Mouse (Mus musculus) gonadal fat pad, adult 2 months (tissue): Measurements from ENCODE around the gene Cntrob. TPM values are rescaled to one million over a fixed set of nuclear protein-coding genes. Genes with fewer than 3 reads are reported as not detected.
"Not testable (repeated sequence)": the region's sequence is repeated elsewhere in the genome, so short reads cannot be mapped to it uniquely, and the experiment has no call there.

Experiments used
- DNase-seq: peaks from one replicate; pipeline ENCODE4 v3.0.0-alpha.2; 2012; ENCODE audit warnings: low read depth
- polyA plus RNA-seq: library from polyadenylated mRNA; depleted of rRNA; stranded (reverse); fragments of >200 nt; gene quantifications from 2 replicates; pipeline ENCODE4 v1.2.3, GENCODE M21; 2012

The Cntrob gene
- polyA plus RNA-seq, 1 experiment: 7.0 TPM

DNA sequence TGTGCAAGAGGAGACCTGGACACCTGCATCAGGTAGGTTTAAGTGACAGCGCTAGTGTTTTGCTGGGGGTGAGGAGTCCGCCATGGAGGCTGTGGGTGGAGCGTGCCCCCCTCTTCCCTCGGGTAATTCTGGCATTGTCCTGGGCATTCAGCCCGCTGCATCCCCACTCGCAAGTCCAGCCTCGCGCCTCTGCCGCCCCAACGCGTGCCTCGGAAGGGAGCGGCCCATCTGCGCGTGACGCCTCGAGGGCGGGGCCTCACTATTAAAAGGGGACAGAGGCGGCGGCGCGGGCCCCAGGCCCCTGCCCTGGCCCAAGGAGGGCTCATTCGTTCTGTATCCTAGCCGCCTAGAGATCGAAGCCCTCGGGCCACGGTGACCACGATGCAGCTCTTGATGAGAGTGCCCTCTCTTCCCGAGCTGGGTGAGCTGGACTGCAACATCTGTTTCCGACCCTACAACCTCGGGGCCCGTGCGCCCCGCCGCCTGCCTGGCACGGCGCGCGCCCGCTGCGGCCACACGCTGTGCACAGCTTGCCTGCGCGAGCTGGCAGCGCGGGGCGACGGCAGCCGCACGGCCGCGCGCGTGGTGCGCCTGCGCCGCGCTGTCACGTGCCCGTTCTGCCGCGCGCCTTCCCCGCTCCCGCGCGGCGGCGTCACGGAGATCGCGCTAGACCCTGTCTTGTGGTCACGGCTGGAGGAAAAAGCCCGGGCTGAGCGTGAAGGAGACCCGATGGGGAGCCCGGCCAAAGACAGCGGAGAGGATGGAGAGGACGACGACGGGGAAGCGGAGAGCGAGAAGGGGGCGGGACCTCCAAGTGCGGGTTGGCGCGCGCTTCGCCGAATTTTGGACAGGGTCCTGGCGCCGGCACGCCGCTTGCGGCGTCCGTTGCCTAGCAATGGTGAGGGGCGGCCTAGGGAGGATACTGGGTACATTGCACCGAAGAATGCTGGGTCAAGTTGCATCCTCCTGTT is 16.9 kb upstream of the Cntrob start, which contains the start of gene Rnf227:
Gene Rnf227, plus strand, starts transcription at position 301 of the 971 bp plus-strand sequence.
- no peak for DNase-seq

DNA sequence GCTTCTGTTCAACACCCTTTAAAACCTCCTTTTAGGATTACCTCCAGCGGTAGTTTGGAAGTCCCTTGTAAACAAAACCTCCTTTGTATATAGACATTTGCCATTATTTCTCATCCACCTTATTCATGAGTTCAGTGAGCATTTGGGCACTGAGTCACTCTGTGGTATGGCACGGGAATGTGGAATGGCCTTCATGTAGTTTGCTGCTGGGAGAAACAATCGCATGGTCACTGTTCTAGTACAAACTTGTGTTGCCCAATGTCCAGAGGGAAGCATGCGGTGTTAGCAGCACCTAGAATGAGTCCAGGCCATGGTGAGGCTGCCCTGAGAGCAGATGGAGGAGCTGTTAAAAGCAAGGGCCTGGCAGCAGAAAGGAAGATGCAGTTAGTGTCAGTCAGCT is 11.2 kb upstream of the Cntrob start:
- DNase-seq: no peak

DNA sequence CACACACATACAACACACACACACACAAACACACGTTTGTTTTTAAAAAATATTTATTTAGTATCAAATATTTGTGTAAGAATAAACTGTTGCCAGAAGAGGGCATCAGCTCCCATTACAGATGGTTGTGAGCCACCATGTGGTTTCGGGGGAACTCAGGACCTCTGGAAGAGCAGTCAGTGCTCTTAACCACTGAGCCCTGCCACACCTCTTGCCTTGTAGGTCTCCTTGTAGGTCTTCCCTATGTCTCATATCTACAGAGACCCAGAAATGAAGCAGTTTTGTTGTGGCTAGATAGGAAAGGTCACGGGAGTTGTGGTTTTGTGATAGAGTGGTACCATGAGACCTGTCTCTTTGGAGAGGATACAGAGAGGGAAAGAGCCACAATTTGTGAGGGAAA is 10.3 kb upstream of the Cntrob start:
- DNase-seq: no peak

DNA sequence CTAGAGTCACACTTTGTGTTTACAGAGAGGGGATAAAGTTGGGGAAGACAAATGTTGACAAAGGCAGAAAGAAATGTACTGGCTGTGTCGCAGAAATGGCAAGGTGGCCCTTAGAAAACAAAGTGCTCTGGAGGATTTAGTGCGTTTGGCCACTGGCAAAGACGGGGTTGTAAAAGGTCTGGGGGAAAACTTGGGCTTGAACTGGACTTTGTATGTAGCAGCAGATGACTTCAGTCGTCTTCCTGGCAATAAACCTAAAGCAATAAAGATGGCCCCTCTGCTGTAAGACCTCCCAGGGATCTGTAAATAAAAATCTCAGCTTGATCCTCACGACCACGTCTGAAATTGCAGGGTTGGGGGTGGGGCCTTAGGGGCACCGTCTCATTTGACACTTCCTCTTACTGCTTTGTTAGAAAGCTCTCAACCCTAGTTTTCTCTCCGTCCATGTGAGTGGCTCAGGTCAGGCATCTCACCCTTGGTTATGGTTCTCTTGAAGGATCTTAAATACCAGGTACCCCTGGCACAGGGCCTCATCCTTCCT is 9.2 kb upstream of the Cntrob start:
- DNase-seq: no peak

DNA sequence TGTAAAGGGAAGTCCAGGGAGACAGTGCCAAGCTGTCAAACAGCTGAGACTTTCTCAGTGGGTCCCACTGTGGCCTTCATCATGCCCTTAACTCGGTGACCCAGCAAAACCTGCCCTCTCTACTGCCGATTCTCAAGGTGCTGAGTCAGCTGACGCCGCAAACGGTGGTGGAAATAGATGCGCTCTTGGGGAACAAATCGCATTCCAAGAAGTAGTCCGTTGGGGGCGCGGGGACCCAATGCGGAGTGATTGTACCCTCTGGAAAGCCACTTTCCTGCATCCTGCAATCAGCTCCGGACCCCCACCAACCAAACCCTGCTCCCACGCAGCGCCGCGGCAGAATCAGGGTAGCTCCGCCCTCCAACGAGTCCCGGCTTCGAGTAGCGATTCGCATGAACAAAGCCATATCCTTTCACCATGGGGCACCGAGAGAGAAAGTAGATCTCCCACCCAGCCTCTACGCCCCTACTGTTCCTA is 8.4 kb upstream of the Cntrob start:
- DNase-seq: no peak

DNA sequence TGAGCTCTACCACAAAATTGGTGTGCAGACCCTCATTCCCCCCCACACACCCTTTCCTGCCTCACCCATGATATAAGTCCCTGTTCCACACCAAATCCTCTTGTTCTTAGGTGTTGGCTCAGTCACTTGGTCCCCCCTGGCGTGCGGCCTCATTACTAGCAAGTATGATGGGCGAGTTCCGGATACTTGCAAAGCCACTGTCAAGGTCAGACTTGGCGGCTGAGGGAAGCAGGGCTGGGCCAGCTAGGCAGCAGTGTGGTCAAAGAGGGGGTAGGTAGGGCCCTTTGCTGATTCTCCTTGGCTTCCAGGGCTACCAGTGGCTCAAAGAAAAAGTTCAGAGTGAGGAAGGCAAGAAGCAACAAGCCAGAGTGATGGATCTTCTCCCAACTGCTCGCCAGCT is 7.6 kb upstream of the Cntrob start:
- DNase-seq: no peak

DNA sequence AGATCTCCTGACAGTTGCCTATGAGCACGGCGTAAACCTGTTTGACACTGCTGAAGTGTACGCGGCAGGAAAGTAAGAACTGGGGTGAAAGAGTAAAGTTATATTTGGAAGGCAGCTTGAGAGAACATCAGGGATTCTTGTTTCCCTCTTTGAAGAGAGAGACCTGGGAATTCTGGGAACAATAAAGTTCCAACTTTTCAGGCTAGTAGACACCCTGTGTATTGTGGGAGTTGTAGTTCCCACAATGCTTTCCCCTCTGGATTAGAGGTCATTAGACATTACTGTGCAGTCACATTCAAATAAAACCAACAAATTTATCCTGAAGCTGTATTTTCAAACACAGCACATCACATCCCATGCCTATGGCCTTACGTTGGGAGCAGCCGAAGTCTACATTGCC is 4.9 kb upstream of the Cntrob start:
- DNase-seq: no peak

DNA sequence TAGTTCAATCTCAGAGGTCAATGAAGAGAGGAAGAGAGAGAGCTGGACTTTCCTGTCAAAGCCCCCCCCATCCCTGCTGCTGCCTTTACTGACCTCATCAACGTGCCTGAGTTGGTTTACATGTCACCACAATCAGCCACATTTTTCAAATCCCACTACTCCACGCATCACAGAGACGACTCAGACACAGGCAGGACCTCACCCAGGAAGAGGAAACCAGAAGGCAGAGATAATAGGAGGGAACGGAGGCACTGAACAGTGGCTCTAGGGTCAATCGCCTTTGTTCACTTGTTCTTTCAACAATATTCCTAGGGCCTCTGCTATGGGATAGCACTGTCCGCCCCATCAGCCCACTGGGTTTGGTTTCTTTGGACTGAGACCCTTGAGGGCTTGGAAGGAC is 4.1 kb upstream of the Cntrob start:
- no peak for DNase-seq

DNA sequence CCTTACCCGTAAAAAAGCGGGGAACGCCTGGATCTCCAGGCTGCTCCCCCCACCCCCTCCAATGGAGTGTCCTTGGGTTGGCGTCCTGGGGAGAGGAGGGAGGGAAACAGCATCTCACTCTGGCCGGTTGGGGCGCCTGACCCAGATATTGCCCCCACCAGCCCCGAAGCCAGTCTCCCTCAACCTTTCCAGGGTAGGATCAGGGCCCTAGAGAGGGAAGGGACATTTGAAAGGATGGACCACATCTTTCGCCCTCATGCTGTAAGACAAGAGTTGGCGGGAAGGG is 3.5 kb upstream of the Cntrob start:
- no peak for DNase-seq

DNA sequence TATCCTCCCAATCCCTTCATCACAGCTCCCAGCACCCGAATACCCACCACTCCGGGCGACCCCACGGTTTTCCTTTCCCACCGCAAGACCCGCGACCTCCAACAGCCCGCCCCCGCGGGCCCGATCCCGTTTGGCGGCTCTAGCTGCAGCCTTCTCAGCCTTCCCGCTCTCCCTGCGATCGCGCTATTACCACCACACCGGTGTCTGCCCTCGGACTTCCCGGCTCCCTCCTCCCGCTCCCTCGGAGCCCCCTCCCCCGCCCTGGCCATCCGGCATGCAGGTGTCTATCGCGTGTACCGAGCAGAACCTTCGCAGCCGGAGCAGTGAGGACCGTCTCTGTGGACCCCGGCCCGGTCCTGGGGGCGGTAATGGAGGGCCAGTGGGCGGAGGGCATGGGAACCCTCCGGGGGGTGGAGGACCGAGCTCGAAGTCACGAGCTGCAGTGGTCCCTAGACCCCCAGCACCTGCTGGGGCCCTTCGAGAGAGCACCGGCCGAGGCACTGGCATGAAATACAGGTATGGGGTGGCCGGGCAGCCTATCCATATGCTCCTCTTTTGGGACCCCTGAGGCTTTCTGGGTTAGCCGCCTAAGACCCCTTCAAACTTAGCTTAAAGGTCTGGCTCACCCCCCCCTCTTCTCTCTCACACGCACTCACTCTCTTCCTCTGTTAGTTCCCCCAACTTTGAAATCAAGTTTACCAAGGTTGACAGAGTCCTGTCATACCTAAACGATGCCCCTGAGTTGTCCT is 3.0 kb upstream of the Cntrob start:
- DNase-seq: no peak

DNA sequence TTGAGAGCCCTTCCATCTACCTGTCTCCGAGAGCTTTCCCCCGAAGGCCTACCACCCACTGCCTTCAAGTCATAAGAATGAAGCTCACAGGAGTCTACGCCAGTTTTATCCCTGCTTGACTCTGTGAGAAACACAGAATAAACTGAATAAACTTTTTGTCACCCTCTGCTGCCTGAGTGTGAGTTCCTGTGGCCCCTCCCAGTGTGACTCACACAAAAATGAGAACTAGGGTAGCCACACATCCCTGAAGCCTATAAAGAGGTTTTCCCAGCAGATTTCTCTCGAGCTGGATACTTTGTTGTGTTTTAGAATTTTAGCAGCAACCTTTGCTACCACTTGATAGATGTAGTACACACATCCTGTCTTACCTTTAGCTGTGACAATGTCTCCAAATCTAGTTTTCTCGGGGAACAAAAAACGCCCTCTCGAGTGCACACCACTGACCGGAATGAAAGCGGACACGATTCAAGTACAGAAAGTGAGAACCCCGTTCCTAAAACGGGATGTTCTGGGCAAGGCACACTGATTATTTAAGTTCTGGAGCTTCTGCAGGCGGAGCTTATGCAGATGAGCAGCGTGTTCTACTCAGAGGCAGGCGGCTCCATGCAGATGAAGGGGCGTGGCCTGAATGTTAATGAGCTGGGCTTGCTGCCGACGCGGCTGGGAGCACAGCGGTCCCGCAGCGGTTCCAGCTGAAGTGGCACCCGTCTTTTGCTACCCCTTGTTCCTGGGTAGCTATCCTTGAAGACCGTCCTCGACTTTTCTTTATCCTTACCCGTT is 2.2 kb upstream of the Cntrob start, which contains the start of gene Kcnab3:
Gene Kcnab3, plus strand, starts transcription at position 631 of the 780 bp plus-strand sequence.
- DNase-seq: no peak

DNA sequence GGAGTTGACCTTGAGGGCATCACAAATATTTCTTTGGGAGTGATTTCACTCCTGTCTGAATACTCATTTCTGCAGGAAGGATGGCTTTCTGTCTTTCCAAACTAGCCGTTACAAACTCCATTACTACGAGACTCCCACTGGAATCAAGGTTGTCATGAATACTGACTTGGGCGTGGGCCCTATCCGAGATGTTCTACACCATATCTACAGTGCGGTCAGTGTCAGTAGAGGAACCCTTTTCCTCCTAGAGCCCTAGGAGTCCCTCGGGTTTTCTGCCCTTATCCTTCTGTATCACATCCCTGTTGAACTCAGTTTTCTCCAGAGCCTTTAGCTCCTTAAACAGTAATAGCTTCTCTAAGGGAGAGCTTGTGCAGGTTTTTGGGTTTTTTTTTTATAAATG is 1.2 kb upstream of the Cntrob start:
- no peak for DNase-seq

DNA sequence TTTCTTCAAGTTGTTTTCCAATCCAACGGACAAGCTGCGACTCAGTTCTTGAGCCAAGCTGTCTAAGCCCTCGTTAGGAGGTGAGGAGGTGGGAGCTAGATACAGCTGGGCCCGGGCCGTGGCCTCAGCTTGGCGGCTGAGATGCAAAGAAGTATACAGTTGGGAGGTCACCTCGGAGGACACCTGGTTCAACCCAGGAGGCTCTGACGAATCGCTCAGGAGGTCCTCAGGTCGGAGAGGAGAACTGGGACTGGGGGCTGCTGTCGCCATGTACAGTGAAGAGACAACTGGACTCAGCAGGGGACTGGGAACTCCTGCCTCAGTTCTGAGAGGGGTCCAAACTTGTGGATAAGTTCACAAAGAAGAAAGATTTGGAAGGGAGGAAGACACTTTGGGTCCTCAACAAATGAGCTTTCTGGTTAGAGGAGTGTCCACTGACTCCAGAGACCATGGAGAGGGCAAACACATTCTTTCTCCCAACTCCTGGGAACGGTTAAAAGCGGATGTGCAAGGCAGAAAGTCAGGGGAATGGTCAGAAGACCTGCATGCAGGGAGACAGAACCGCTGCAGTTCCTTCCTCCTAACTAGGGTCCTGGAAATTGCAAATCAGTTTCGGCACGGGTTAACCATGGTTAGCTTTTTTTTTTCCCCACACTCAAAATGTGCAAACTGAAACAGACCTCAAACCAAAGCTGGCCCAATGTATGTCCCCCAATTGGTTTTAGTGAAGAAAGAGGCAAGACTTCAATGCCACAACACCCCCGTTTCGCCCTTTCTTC is 693 bp downstream of the Cntrob start:
- no peak for DNase-seq

DNA sequence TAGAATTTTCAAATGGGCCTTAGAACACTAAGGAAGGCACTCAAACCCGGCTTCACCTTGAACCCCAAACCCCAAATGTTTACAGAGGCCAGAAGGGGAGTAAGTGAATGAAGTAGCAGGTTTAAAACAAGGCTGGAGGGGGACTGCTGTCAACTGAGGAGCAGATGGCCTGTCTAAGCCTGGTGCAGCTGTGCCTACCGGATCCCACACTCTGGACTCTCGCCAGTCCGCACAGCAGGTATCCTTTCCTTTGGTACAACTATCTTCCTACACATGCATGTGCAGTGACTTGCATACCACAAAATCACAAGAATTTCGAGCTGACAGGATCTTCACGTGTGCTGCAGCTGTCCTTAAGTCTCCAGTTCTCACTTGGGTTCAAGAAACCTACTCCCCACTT is 1.6 kb downstream of the Cntrob start:
- no peak for DNase-seq

DNA sequence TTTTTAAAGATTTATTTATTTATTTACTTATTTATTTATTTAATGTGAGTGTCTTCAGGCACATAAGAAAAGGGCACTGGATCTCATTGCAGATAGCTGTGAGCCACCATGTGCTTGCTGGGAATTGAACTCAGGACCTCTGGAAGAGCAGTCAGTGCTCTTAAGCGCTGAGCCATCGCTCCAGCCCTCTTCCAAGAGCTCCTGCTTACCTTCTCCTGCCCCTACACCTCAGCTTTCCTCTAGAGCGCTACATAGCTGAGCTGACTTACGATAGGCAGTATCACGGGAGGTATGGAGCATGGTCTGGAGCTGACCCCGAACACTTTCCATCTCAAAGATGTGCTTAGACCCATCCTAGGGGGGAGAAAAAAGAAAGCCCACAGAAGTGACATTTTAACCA is 2.0 kb downstream of the Cntrob start:
- DNase-seq: no peak

DNA sequence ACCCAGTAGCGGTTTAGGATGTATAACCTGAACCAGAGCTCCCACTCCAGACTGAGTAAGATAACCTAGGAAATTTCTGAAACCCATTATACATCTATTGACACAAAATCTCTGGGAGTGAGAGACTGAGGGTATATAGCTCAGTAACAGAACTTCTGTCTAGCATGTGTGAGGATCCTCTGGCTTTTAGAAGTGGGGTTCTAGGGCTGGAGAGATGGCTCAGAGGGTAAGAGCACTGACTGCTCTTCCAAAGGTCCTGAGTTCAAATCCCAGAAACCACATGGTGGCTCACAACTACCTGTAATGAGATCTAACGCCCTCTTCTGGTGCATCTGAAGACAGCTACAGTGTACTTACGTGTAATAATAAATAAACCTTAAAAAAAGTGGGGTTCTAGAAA is 5.6 kb downstream of the Cntrob start:
- not testable (repeated sequence) for DNase-seq

DNA sequence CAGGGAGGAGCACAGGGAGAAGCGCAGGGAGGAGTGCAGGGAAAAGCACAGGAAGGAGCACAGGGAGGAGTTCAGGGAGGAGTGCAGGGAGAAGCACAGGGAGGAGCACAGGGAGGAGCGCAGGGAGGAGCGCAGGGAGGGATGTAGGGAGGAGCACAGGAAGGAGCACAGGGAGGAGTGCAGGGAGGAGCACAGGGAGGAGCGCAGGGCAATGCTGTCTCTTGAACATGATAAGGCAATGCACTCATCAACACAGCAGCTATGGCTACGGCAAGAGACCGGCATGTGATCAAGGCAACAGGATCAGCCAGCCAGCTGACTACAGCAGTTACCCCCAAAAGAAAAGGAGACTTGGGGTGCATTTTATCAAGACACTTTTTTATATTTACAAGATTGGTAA is 7.2 kb downstream of the Cntrob start:
- no peak for DNase-seq

DNA sequence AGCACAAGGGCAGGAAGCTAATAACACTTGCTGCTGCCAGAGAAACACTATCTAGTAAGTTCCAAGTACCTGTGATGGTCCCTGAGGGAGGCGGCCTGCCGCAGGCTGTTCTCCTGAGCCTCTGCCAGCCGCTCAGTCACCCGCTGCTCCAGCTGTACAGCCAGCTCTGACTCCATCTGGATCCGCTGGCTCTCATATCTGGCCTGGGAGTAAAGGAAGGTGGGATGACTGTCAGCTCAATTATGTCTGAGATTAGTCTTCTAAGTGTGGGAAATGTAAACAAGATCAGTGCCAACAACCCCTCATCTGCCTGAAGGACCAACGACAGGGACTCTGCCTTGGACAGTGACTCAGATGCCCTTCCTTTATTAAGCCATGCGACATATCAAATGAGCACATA is 12.3 kb downstream of the Cntrob start:
- no peak for DNase-seq

DNA sequence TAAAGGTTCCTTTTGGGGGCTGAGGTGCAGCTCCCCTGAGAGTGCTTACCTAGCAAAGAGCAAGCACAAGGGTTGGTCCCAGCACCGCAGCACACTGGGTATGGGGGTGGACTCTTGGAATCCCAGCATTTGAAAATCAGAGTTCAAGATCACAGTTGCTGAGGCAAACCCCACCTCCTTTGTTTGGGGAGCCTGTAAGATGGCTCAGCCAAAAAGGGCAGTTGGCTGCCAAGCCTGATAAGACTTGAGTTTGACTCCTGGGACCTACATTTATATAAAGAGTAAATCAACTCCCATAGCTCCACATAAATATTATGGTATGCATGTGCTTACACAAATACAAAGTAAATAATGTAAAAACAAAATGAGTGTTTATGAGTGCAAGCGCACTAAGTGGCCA is 17.5 kb downstream of the Cntrob start:
- no peak for DNase-seq

DNA sequence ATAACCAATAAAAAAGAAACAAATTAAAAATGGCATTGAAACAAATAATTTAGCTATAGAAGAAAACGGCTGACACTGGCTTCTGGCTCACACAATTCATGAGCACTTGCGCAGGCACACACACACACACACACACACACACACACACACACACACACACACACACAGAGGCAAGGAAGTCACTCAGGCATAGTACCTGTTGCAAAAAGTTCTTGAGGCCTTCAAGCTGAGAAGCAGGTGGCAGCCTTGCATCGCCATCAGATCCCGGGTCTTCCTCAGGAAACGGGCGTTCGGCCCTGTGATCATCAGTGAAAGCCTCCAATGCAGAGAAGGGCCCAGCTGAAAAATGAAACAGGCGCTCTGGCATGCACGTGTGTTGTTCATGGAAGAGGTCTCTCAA is 18.3 kb downstream of the Cntrob start:
- DNase-seq: no peak

DNA sequence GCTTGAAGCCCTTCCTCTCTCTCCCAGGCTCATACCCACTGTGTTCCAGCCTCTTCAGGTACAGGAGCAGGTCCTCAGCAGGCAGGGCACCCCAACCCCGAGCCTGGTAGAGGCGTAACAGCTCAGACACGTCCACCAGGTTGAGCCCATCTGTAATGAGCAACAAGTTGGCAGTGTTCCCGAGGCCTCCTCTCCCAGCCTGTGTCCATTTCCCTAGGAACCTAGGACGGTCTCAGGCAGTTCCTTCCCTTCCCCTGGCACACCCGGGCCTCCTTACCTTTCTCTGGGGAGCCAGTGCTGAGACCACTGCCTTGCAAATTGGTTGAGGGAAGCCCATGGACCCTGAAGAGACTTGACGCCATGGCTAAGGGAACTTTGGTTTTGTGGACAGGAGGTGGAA is 20.8 kb downstream of the Cntrob start:
- no peak for DNase-seq
